Mouse (Mus musculus) E14TG2a.4 (cell line): Measurements from ENCODE around the gene Alox15.
A peak's percentile ranks its signal among the peaks of the same experiment; 100 is the strongest.

Experiments used
- H3K27me3 ChIP-seq: 2 replicates; pipeline ENCODE4 v1.6.1; 2014; ENCODE audit warnings: low read length, control low read depth; ENCODE audit not compliant: insufficient read depth
- H3K36me3 ChIP-seq: 2 replicates; pipeline ENCODE4 v1.6.1; 2014; ENCODE audit warnings: low read length, control low read depth; ENCODE audit not compliant: insufficient read depth
- H3K4me1 ChIP-seq: replicated peaks from 2 replicates; pipeline ENCODE4 v1.6.1; 2014; ENCODE audit warnings: low read depth, low read length, control low read depth
- H3K4me3 ChIP-seq: replicated peaks from 2 replicates; pipeline ENCODE4 v1.5.1; 2014; ENCODE audit warnings: mild to moderate bottlenecking, low read length
- H3K9me3 ChIP-seq: 2 replicates; pipeline ENCODE4 v1.6.1; 2014; ENCODE audit warnings: low read length, control low read depth
- CTCF ChIP-seq: conservative IDR thresholded peaks from 2 replicates; pipeline ENCODE4 v1.5.1; 2014; ENCODE audit warnings: low read length
- NANOG ChIP-seq: IDR thresholded peaks from 2 replicates; pipeline ENCODE4 v1.6.1; 2014; ENCODE audit warnings: borderline replicate concordance, low read length, mixed read lengths
- POU5F1 ChIP-seq: IDR thresholded peaks from 2 replicates; pipeline ENCODE4 v1.6.1; 2014; ENCODE audit warnings: low read length, borderline replicate concordance

Alox15 gene

GRCm38 (mm10) chr11:70302293-70302692 lies 49.5 kb downstream of the Alox15 start:
- H3K4me1 ChIP-seq = 0 out of 2 replicates have a peak, but pooled peaks cover 9% of the 10 kb centered on the region
- TF ChIP-seq NANOG (0 out of 2 replicates have a peak, but pooled peaks have one; percentile 4), POU5F1 (no peak), CTCF (no peak)

GRCm38 (mm10) chr11:70297836-70298454 lies 53.9 kb downstream of the Alox15 start:
- no peak for TF ChIP-seq POU5F1
- no peak for TF ChIP-seq CTCF
- no peak for TF ChIP-seq NANOG
- no peaks in the 10 kb centered on the region for H3K36me3 ChIP-seq
- peaks cover 7% of the 10 kb centered on the region for H3K27me3 ChIP-seq

More at GRCm38 (mm10) chr11:70302293-70302692, 49.5 kb downstream of the Alox15 start:
- Histone ChIP-seq H3K36me3 (no peaks in the 10 kb centered on the region), H3K4me3 (no peak overlapping the region), H3K9me3 (0 out of 2 replicates have a peak, but pooled peaks cover 3% of the 10 kb centered on the region), H3K27me3 (peaks cover 7% of the 10 kb centered on the region)

GRCm38 (mm10) chr11:70297405-70297804 lies 54.4 kb downstream of the Alox15 start:
- TF ChIP-seq NANOG = no peak
- no peak for TF ChIP-seq CTCF
- TF ChIP-seq POU5F1 = no peak
- Histone ChIP-seq H3K4me1 (0 out of 2 replicates have a peak, but pooled peaks cover 5% of the 10 kb centered on the region), H3K27me3 (peaks cover 4% of the 10 kb centered on the region), H3K4me3 (no peak overlapping the region), H3K36me3 (no peaks in the 10 kb centered on the region), H3K9me3 (0 out of 2 replicates have a peak, but pooled peaks cover 3% of the 10 kb centered on the region)

More at GRCm38 (mm10) chr11:70297836-70298454, 53.9 kb downstream of the Alox15 start:
- 0 out of 2 replicates have a peak, but pooled peaks cover 5% of the 10 kb centered on the region for H3K4me1 ChIP-seq
- H3K4me3 ChIP-seq = no peak overlapping the region
- H3K9me3 ChIP-seq = 0 out of 2 replicates have a peak, but pooled peaks cover 3% of the 10 kb centered on the region
